Mouse (Mus musculus): Measurements from ENCODE around the gene Cd248. TPM values are rescaled to one million over a fixed set of nuclear protein-coding genes. Genes with fewer than 3 reads are reported as not detected.
A peak's percentile ranks its signal among the peaks of the same experiment; 100 is the strongest.

Cd248 gene
- 10 to 100 TPM; 13.7 to 21.2 TPM for total RNA-seq (2021)
- long read RNA-seq, experiment 1, partial matches to known transcripts, result 0 of 4 reads
- long read RNA-seq, experiment 1, other reads (novel, unspliced or antisense), result 0 of 4 reads
- long read RNA-seq, experiment 2, transcript Cd248-201 (1 exons, 2,605 nt), result major isoform, 5 of 5 reads
- long read RNA-seq, experiment 2, partial matches to known transcripts, result 0 of 5 reads
- long read RNA-seq, experiment 2, other reads (novel, unspliced or antisense), result 0 of 5 reads

DNA sequence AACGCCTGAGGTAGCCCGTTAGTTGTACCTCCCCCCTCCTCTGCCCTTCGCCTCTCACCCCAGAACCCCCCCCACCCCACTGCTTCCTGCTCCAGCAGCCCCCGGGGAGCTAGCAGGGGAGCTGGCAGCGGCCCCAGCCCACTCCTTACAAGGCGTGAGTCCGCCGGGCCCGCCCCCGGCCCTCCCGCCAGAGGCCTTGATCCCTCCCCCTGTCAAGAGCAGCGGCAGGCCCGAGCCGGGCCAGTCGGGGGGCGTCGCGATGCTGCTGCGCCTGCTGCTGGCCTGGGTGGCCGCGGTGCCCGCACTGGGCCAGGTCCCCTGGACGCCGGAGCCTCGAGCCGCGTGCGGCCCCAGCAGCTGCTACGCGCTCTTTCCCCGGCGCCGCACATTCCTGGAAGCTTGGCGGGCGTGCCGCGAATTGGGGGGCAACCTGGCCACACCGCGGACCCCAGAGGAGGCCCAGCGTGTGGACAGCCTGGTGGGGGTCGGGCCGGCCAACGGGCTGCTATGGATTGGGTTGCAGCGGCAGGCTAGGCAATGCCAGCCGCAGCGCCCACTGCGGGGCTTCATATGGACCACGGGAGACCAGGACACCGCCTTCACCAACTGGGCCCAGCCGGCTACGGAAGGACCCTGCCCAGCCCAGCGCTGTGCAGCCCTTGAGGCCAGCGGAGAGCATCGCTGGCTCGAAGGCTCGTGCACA is at the start of gene Cd248:
Gene Cd248 (plus strand): TSS at position 212 of the 703 bp plus-strand sequence.
- peak; percentile 56 to 83 for DNase-seq

DNA sequence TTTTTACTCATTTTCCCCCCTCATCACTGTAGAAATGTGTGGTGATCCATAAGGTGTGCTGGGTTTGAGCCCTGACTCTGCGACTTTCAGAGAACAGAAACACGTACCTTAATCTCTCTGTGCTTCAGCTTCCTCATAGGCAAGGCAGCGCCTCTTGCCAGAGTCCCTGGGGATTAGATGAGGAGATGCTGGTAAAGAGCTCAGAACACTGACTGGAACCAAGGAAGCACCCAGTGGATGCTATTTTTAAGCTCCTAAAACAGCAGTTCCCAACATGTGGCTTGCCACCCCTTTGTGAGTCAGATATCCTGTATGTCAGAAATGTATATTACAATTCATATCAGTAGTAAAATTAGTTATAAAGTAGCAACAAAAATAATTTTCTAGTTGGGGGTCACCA is 49.7 kb upstream of the Cd248 start:
- DNase-seq, result no peak

GRCm38 (mm10) chr19:5021416-5021815 is 46.5 kb upstream of the Cd248 start:
- no peak for DNase-seq

DNA sequence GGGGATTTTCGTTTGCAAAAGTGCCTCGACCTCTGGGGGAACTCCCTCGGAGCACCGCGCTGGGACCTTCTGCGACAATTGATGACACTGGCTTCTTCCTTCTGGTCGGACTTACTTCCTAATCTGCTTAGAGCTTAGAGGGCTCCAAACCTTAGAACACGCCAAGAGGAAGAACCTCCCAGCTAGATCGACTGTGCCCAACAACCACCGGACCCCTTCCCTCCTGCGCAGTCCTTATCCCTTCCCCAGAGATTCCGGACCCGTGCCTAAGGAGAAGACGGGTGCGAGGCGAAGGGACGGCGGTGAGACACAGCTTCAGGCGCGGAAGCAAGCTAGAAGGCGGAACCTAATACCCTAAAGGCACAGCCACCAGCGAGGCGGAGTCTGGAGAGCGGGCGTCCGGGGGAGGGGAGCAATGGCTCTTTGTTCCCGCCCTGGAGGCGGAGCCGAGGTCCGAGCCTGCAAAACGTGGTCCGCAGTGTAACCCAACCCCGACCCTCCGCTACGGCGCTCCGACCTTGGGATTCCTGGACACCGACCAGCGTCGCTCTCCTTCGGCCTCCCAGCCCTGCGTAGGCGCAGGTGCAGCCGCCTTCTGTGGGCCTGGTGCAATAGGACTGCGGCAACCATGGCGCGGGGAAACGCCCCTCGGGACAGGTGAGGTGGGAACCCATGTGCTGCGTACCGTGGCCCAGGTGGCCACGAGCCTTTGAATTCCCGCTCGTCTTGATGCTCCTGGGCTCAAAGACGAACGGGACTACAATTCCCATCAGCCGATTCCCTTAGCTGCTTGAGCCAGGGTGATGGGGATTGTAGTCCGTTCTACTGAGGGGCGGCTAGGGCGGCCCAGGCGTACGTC is 44.0 kb upstream of the Cd248 start, which contains the start of gene Slc29a2:
Gene Slc29a2 (plus strand): TSS at position 240 of the 859 bp plus-strand sequence.
- peak; percentile 96 to 97 for DNase-seq

DNA sequence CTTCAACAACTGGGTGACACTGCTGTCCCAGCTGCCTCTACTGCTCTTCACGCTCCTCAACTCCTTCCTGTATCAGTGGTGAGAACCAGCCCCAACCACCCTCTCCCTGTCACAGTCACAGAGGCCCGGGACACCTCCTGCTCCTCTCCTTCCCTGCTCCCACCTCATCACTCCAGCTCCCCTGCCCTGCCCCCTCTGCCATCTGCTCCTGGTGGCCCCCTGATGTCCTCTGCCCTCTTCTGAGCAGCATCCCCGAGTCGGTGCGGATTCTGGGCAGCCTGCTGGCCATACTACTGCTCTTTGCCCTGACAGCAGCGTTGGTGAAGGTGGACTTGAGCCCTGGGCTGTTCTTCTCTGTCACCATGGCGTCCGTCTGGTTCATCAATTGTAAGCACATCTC is 41.8 kb upstream of the Cd248 start:
- no peak for DNase-seq

GRCm38 (mm10) chr19:5032686-5033085 is 35.2 kb upstream of the Cd248 start:
- no peak for DNase-seq

GRCm38 (mm10) chr19:5036577-5036976 is 31.3 kb upstream of the Cd248 start:
- no peak for DNase-seq

GRCm38 (mm10) chr19:5037678-5038571 is 30.0 kb upstream of the Cd248 start:
- peak; percentile 79 to 82 for DNase-seq

DNA sequence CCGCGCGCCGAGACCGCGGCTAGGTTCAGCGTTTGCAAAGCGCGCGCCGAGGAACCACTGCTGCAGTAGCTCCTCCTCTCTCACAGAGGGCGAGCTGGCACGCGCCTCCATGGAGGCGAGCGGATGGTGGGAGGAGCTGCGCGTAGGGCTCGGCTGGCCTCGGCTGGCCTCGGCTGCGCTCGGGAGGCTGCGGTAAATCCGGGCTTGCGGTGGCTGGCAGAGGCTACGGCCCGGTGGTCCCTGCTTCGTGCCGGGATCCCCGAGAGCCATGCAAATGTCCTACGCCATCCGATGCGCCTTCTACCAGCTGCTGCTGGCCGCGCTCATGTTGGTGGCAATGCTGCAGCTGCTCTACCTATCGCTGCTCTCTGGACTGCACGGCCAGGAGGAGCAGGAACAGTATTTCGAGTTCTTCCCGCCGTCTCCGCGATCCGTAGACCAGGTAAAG is 29.1 kb upstream of the Cd248 start, which contains the start of the genes B4gat1 and AC124502.3:
Gene B4gat1 (plus strand): TSS at position 118 of the 448 bp plus-strand sequence.
Gene AC124502.3 (plus strand): TSS at position 183 of the 448 bp plus-strand sequence.
- DNase-seq, result peak; percentile 93 to 94

DNA sequence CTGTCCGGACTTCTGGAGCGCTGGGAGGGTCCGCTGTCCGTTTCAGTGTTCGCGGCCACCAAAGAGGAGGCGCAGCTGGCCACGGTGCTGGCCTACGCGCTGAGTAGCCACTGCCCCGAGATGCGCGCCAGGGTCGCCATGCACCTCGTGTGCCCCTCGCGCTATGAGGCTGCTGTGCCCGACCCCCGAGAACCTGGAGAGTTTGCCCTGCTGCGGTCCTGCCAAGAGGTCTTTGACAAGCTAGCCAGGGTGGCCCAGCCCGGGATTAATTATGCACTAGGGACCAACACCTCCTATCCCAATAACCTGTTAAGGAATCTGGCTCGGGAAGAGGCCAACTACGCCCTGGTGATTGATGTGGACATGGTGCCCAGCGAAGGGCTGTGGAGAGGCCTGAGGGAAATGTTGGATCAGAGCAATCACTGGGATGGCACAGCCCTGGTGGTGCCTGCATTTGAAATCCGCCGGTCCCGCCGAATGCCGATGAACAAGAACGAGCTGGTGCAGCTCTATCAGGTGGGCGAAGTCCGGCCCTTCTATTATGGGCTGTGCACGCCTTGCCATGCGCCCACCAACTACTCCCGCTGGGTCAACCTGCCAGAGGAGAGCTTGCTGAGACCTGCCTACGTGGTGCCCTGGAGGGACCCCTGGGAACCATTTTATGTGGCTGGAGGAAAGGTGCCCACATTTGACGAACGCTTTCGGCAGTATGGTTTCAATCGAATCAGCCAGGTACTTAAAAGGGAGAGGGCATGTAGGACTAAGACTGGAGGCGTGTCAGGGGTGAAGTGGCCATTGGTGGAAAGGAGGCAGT is 28.4 kb upstream of the Cd248 start:
- DNase-seq, result peak; percentile 22 to 31

DNA sequence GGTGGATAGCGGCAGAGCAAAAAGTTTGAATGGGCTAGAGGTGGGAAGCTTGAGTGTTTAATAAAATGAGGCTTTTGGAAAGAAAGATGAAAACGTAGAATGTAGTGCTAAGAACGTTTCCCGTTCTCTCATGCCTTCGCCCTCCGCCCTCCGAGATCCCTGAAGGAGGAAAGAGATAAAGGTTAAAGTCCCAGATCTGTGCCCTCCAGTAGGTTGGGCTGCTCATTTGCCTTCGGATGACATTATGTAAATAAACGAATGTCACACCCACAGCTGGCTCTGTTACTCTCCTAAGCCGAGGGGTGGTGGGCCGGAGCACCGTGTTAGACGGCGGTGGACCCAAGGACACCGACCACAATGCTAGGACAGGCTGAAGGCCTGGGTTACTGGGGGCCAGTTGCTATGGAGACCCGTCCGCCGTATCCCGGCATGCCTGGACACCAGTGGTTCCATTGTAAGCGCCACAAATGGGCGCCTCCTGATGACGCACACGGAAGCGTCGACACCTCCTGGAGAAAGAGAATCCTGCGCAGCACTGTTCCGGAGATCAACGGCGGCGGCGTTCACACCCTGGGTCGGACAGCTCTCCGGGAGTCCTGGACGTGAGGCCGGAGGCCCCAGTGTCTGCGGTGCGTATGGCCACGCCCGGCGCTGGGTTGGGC is 26.9 kb upstream of the Cd248 start, which contains the start of gene Brms1:
Gene Brms1 (plus strand): TSS at position 493 of the 662 bp plus-strand sequence.
- peak; percentile 95 for DNase-seq

DNA sequence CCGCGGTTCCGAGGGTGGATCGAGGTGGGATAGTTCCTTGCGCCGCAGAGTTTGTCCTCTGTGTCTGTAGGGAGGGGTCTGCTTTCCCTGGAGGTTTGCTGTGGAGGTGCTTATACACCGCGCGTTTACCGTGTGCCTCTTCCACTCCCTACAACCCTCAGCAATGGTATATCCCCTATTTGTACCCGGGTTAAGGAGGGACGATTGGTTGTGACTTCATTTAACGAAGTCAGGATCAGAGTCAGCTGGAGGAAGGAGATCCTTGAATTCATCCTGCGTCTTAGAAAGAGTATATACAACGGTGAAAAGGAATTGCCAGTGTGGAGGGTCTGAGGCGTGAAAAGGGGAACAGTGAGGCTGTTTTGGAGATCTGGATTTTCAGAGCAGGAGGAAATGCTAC is 26.3 kb upstream of the Cd248 start:
- DNase-seq, result no peak

- DNase-seq, result no peak
These were observed 22.3 kb upstream of the Cd248 start for GRCm38 (mm10) chr19:5045531-5045930.

GRCm38 (mm10) chr19:5048138-5049056 is 19.5 kb upstream of the Cd248 start:
- no peak for DNase-seq

DNA sequence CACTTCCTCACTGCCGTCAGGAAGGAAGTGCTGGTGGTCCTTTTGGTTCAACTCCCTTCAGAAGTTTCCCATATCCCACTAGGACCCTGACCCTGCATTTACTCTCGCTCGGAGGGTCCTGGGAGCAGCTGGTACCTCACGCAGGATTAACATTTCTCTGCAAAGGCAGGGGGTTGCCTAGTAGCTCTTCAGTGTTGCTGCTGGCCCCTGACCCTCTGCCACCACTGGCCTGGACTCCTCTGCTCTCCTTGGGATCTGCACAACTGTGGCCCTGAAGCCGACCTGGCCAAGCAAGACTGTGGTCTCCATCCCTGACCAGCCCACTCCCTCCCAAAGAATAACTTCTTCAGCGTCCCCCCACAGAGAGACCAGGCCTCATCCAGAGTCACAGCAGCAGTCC is 18.6 kb upstream of the Cd248 start:
- DNase-seq, result no peak

- peak; percentile 69 to 71 for DNase-seq
These were observed 17.6 kb upstream of the Cd248 start, which contains the start of gene Rin1 for GRCm38 (mm10) chr19:5050047-5050905. Gene Rin1, plus strand, starts transcription at chr19:5050481.

- peak; percentile 48 to 55 for DNase-seq
These were observed 16.8 kb upstream of the Cd248 start for GRCm38 (mm10) chr19:5051031-5051430.
